Mouse (Mus musculus): ENCODE data around the gene Skap2. TPM values are rescaled to one million over a fixed set of nuclear protein-coding genes. Genes with fewer than 3 reads are reported as not detected.
A peak's percentile ranks its signal among the peaks of the same experiment; 100 is the strongest.

Skap2 gene
- polyA plus RNA-seq (2012; rRNA removed), result 5.8 and 8.9 TPM in 2 replicates

DNA sequence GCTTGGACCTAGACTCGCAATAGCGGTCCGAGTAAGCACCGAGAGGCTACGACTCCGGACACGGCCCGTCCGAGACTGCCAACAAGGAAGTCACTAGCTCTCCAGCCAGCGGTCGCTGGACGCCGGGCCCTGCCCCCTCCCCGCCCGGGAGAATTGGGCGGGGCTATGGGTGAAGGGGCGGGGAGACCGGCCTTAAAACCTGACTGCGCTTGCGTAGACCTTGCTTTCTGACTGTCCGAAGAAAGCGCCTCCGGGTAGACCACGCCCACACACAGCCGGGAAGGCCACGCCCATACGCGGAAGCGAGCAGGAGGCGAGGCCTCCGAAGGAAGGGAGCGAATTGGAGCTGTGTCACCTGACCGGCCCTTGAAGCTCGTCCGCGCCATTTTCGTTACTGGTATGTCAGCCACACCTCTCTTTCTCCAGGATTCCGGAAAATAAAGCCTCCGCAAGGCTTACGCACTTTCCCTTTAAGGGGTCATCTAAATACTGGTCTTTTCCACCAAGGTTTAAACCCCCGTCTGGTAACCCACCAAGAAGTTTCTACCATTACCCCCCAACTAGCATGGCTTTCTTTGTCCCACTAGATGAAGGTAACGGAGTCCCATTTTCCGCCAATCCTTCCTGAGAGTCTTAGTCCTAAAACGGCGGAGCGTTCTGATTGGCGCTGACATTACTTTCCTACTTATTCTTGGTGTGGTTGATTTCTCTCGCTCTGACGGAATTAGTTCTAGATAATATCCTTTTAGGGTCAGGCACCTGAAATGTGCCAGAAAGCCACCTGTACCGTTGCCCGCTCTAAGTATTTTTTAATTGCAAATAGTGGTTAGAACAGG is at the start of gene Skap2:
TSS of gene Skap2 (minus strand) at position 141 of the 836 bp plus-strand sequence.
- peak; percentile 98 for DNase-seq
- Histone ChIP-seq H3K4me3 (ENCODE audit: control insufficient read depth, insufficient read depth, low read length) (peak within 1 kb of the TSS; percentile 70), H3K36me3 (ENCODE audit: control insufficient read depth, insufficient read depth, low read length) (no peaks in the 10 kb centered on the region), H3K27me3 (ENCODE audit: control insufficient read depth, insufficient read depth, low read length) (no peaks in the 10 kb centered on the region; the same call in 1 of the 2 replicates), H3K4me1 (replicated peaks; ENCODE audit: control insufficient read depth, insufficient read depth, low read length) (peaks cover 3% of the 10 kb centered on the region), H3K27ac (ENCODE audit: control insufficient read depth, insufficient read depth, low read length) (no peak within 1 kb of the TSS)
- under 1% methylated on average over 51 of the region's 51 CpGs for WGBS
- TF ChIP-seq CTCF (IDR thresholded peaks at IDR 0.05; ENCODE audit: borderline replicate concordance, control insufficient read depth, extremely low read depth, insufficient read depth, low read length, poor library complexity) (peak; percentile 43; the same call in 1 of the 2 replicates), POLR2A (IDR thresholded peaks at IDR 0.05; ENCODE audit: control insufficient read depth, extremely low read depth, insufficient read depth, low read length, poor library complexity) (no peak)

DNA sequence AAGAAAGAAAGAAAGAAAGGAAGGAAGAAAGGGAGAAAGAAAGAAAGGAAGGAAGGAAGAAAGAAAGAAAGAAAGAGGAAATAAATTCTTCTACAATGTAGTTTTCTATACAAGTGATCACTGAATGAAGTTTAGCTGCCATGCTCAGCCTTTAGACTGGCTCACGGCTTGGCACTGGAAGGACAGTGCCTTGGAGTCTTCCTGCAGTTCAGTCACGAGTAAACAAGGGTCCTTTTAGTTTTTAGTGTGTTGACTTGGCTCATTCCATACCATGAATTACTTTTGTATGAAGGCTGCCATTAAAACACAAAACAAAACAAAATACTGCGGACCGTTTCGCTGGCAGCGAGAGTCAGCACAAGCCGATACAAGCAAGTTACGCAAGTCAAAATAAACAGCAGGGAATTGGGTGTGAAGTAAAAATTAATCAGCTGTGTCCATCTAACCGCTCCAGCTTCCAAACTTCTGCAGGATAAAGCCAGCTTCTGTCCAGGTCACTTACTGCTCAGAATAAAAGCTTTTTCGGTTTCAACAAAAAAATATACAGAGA is 46.6 kb upstream of the Skap2 start:
- Histone ChIP-seq H3K27me3 (ENCODE audit: control insufficient read depth, insufficient read depth, low read length) (no peaks in the 10 kb centered on the region), H3K4me1 (replicated peaks; ENCODE audit: control insufficient read depth, insufficient read depth, low read length) (no peaks in the 10 kb centered on the region), H3K27ac (ENCODE audit: control insufficient read depth, insufficient read depth, low read length) (no peak overlapping the region), H3K4me3 (ENCODE audit: control insufficient read depth, insufficient read depth, low read length) (no peak overlapping the region), H3K36me3 (ENCODE audit: control insufficient read depth, insufficient read depth, low read length) (no peaks in the 10 kb centered on the region)
- DNase-seq, result no peak
- WGBS, result 90% methylated on average over 10 of the region's 10 CpGs
- TF ChIP-seq CTCF (IDR thresholded peaks at IDR 0.05; ENCODE audit: borderline replicate concordance, control insufficient read depth, extremely low read depth, insufficient read depth, low read length, poor library complexity) (no peak), POLR2A (IDR thresholded peaks at IDR 0.05; ENCODE audit: control insufficient read depth, extremely low read depth, insufficient read depth, low read length, poor library complexity) (no peak)

DNA sequence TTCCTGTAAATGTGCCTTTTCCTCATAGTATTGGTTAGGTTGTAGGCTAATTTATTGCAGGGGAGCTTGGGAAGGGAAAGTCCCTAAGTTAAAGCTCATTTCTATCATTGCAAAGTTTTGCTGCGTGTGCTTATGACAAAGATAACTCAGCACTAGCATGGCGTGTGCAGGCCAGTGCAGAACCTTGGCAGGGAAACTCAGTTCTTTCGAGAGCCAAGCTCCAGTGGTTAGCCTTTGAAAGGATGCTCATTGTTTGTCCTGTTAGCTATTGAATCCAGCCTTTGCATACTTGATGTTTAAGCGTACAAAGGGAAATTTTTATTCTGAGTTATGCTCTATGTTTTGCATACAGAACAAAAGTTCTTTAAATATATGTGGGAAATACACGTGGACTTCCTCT is 45.8 kb upstream of the Skap2 start:
- Histone ChIP-seq H3K4me3 (ENCODE audit: control insufficient read depth, insufficient read depth, low read length) (no peak overlapping the region), H3K4me1 (replicated peaks; ENCODE audit: control insufficient read depth, insufficient read depth, low read length) (no peaks in the 10 kb centered on the region), H3K27ac (ENCODE audit: control insufficient read depth, insufficient read depth, low read length) (no peak overlapping the region), H3K27me3 (ENCODE audit: control insufficient read depth, insufficient read depth, low read length) (no peaks in the 10 kb centered on the region), H3K36me3 (ENCODE audit: control insufficient read depth, insufficient read depth, low read length) (no peaks in the 10 kb centered on the region)
- no peak for TF ChIP-seq CTCF (IDR thresholded peaks at IDR 0.05; ENCODE audit: borderline replicate concordance, control insufficient read depth, extremely low read depth, insufficient read depth, low read length, poor library complexity)
- TF ChIP-seq POLR2A (IDR thresholded peaks at IDR 0.05; ENCODE audit: control insufficient read depth, extremely low read depth, insufficient read depth, low read length, poor library complexity), result no peak
- 33% methylated on average over 5 of the region's 5 CpGs for WGBS
- no peak for DNase-seq

DNA sequence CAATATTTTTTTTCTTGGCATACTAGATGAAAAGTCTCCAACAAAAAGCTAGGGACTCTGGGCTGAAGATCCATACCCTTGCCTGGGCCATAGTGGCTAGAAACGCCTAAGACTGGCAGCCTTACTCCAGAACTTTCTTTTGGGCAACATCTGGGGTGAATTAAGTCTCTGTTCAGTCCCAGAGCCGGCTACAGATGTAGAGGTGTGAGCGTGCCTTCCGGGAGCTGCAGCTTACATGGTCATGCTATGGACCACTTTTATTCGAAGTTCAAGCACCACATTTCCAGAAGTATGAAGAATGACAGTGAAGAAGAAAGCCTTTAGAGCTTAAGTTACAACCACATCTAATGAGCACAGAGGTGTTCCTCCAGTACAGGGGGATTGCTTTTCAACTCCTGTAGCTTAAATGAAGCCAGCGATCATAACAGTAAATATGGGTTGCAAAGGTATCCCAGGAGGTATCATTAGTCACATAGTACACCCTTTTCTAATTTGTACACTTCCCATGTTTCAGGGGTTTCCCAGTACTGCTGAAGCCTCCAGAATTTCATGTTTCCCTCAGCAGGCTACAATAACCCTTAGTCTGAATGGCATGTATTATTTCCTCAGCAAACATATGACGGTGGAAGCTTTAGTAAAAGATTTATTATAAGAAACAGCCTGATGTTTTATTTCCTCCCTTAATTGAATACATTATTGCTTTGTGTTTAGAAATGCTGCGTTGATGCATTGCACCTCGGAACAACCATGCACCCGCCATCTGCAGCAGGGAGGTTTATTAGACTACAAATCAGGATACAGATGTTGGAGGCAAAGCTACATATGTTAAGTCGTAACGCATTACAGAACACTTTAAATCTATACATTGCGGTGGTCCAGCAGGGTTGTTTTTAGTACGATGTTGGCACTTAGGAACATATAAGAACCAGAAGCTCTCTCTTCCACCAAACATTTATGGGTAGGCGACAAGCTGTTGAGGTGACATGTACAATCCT is 41.5 kb upstream of the Skap2 start:
- Histone ChIP-seq H3K36me3 (ENCODE audit: control insufficient read depth, insufficient read depth, low read length) (no peaks in the 10 kb centered on the region), H3K27ac (ENCODE audit: control insufficient read depth, insufficient read depth, low read length) (no peak overlapping the region), H3K27me3 (ENCODE audit: control insufficient read depth, insufficient read depth, low read length) (no peaks in the 10 kb centered on the region), H3K4me3 (ENCODE audit: control insufficient read depth, insufficient read depth, low read length) (no peak overlapping the region), H3K4me1 (replicated peaks; ENCODE audit: control insufficient read depth, insufficient read depth, low read length) (no peaks in the 10 kb centered on the region)
- no peak for DNase-seq
- no peak for TF ChIP-seq CTCF (IDR thresholded peaks at IDR 0.05; ENCODE audit: borderline replicate concordance, control insufficient read depth, extremely low read depth, insufficient read depth, low read length, poor library complexity)
- TF ChIP-seq POLR2A (IDR thresholded peaks at IDR 0.05; ENCODE audit: control insufficient read depth, extremely low read depth, insufficient read depth, low read length, poor library complexity), result no peak
- 90% methylated on average over 15 of the region's 15 CpGs for WGBS

DNA sequence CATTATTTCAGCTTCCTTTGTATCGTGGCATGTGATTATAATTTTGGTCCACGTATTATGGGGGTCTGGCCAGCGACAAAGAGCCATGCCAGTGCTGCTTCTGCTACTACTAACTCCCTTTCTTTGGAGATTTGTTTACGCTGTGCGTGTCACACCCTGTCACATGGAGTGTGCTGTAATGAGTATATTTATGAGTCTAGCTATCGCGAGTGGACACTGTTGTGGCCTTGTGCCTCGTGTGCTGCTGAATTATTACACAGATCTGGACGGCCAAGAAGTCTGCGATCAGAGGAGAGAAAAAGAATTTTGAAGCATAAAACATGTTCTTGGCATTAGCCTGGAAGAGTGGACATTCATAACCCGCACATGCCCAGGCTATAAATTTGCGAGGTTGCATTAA is 37.7 kb upstream of the Skap2 start:
- Histone ChIP-seq H3K4me3 (ENCODE audit: control insufficient read depth, insufficient read depth, low read length) (no peak overlapping the region), H3K27ac (ENCODE audit: control insufficient read depth, insufficient read depth, low read length) (no peak overlapping the region), H3K36me3 (ENCODE audit: control insufficient read depth, insufficient read depth, low read length) (no peaks in the 10 kb centered on the region), H3K4me1 (replicated peaks; ENCODE audit: control insufficient read depth, insufficient read depth, low read length) (no peaks in the 10 kb centered on the region), H3K27me3 (ENCODE audit: control insufficient read depth, insufficient read depth, low read length) (no peaks in the 10 kb centered on the region)
- 96% methylated on average over 12 of the region's 12 CpGs for WGBS
- DNase-seq, result no peak
- TF ChIP-seq POLR2A (IDR thresholded peaks at IDR 0.05; ENCODE audit: control insufficient read depth, extremely low read depth, insufficient read depth, low read length, poor library complexity) (no peak), CTCF (IDR thresholded peaks at IDR 0.05; ENCODE audit: borderline replicate concordance, control insufficient read depth, extremely low read depth, insufficient read depth, low read length, poor library complexity) (no peak)

DNA sequence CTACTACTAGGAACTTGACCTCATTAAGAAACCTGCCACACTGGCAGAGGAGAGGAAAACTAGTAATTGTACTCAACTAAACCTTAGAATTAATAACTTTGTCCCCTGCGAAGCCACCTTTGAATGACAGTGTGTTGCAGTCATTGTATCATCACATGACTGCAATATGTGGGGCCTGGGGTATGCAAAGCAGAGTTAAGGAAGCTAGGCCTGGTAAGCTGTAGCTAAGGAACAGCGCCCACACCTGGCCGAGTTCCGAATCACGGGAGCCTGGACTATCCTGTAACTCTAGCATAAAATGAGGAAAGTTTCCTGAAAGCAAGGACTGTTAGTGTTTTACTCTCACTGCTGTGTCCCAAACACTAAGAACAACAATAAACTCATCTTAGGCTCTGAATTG is 33.2 kb upstream of the Skap2 start:
- WGBS, result 83% methylated on average over 5 of the region's 5 CpGs
- no peak overlapping the region for H3K27ac ChIP-seq (ENCODE audit: control insufficient read depth, insufficient read depth, low read length)
- no peaks in the 10 kb centered on the region for H3K27me3 ChIP-seq (ENCODE audit: control insufficient read depth, insufficient read depth, low read length)
- peak; percentile 21 for DNase-seq
- no peaks in the 10 kb centered on the region for H3K36me3 ChIP-seq (ENCODE audit: control insufficient read depth, insufficient read depth, low read length)
- H3K4me1 ChIP-seq (replicated peaks; ENCODE audit: control insufficient read depth, insufficient read depth, low read length), result no peaks in the 10 kb centered on the region
- TF ChIP-seq POLR2A (IDR thresholded peaks at IDR 0.05; ENCODE audit: control insufficient read depth, extremely low read depth, insufficient read depth, low read length, poor library complexity) (no peak), CTCF (IDR thresholded peaks at IDR 0.05; ENCODE audit: borderline replicate concordance, control insufficient read depth, extremely low read depth, insufficient read depth, low read length, poor library complexity) (no peak)
- no peak overlapping the region for H3K4me3 ChIP-seq (ENCODE audit: control insufficient read depth, insufficient read depth, low read length)

Data from thymus, adult 2 months (tissue).